Mouse (Mus musculus) heart, postnatal 36 days (tissue): ENCODE results near the gene Svop. TPM values are rescaled to one million over a fixed set of nuclear protein-coding genes. Genes with fewer than 3 reads are reported as not detected.

Source experiments
- DNase-seq, 2 experiments: peaks; one replicate each; pipeline ENCODE4 v3.0.0; 2021 to 2022
- intact Hi-C: fragments of 180-260 bp; cut with DNase I; formaldehyde crosslinking; loops from one replicate; pipeline ENCODE4 v1.15.1; 2025
- total RNA-seq, 2 experiments: library from RNA; stranded (reverse); gene quantifications; 2 replicates each; pipeline ENCODE4 v1.2.3; 2021

Svop gene
- total RNA-seq: not detected

DNA sequence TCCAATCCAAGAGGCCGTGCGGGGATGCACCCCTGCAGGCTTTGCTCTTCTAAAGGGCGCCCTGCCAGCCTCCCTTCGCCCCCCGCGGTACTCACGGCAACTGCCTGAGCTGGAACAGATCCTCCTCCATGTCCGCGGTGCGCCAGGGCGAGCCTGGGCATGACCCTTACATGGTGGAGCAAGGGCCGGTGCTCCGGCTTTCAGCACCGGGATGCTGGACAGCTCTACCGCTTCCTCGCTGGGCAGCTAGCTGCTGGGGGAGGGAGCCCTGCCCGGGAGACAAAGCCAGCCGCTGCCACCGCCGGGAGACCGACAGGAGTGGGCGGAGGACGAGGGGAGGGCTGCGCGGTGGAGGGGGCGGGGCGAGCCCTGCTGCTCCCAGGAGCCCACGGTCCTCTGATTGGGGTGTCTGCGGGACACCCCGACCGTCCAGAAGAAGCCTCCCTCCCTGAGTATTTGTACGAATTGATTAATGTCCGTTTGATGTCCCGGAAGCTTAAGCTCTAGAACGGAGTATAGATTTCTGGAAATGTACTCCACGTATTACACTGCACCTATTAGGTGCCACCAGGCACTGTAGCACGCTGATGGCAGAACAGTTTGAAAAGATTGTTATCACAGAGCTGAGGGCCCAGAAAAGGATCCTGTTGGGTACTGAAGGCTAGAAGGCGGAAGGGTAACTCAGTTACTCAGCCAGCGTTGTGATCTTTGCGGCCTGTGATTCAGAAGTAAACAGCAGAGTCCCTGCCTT is at the start of gene Svop:
Gene Svop (minus strand): TSS at position 514 of the 751 bp plus-strand sequence.
- intact Hi-C loops: no loop called here
- DNase-seq: peak; percentile 60 to 70

GRCm38 (mm10) chr5:114139175-114139574 is 47.8 kb upstream of the Svop start:
- DNase-seq: peak; percentile 84 to 86
- intact Hi-C loops: no loop called here

DNA sequence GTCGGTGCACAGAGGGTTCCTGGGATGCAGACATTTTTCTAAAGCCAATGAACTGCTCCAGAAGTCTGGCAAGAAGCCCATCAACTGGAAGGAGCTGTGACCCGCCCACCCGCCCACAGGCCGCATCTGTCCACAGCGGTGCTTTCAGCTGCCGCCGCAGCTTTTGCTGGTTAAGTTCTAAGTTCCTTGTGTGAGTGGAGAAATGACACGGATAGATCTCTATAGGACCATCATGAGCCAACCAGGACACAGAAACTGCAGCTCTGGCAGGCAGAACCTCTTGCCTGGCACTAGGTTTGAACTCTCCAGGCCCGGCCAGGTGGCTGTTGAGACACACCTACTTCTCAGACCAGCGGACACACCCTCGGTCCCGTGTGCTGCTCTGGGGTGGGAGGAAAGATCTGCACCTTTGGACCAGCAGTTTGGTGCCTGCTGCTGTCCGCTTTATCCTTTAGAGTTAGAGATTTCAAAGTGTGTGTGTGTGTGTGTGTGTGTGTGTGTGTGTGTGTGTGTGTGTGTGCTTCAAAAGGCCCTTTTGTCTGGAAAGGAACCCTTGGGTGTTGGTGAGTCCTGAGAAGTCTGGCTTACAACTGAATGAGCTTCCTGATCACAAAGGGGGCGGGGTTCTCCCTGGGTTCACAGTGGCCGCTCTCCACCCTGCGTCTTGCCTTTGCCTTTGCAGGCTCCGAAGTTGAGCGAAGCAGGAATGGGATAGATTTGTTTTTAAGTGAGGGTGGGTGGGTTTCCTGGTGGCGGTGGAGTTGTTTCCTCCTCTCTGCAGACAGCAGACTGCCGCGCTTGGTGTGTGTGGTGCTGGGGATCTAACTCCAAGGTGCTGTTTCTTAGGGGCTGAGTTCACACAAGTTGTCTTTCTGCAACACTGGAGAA is 47.2 kb upstream of the Svop start:
- intact Hi-C loops: no loop called here
- peak; percentile 40 to 44 for DNase-seq

DNA sequence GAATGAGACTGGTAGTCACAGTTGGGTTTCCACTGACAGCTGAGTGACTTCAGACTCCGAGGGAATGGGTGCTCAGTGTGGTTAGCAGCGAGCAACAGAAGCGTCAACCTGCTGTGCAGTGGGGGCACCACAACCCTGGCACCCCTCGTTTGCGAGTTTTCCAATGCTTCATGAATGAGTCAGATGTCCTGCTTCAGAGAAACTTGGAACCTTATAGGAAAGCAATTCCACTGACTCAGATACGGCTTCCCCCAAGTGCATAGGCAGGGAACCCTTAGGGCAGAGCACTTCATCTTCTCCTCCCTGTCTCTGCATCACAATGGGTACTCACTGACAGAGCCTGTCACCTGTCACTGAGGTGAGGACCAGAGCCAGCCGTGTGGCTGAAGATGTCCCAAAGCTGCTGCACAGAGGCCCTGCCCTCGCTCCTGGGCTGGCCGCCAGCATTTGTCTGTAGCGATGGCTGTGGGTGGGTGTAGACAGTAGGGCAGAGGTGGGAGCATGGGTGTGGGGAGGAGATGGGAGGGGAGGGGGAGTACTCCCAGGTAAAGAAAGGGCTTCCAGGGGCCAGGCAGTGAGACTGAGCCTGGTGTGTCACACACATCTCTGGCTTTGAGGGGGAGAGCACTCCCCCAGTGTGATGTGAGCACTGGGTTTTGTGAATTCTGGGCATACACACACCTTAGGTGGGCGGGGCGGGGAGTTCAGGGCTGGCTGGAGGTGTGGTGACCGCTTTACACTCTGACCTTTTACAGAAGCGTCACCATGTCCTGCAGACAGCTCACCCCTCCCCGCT is 46.3 kb upstream of the Svop start:
- DNase-seq: no peak
- intact Hi-C loops: no loop called here

- intact Hi-C loops: no loop called here
- no peak for DNase-seq
Observed at GRCm38 (mm10) chr5:114135516-114135915, 44.1 kb upstream of the Svop start.

DNA sequence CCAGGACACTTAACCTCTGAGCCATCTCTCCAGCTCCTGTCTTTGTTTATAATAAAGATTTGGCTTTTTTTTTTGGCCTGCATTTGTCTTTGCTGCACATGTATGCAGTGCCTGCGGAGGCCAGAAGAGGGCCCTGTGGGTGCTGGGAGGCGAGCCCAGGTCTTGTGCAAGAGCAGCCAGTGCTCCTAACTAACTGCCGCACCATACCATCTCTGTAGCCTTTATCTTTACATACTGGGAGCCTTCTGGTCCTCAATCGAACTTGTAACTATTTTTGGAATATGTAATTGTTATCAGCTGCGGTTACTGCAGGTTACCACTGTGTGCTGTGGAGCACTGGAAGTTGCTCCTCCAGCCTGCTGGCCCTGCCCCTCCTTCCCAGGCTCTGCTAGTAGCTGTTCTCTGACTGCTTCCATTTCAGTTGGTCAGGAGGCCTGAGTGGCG is 42.7 kb upstream of the Svop start:
- intact Hi-C loops: loop anchor here (5.0 kb wide), 1 partner anchor 38 kb away; no protein-coding TSS in a partner anchor
- DNase-seq: peak; percentile 64

DNA sequence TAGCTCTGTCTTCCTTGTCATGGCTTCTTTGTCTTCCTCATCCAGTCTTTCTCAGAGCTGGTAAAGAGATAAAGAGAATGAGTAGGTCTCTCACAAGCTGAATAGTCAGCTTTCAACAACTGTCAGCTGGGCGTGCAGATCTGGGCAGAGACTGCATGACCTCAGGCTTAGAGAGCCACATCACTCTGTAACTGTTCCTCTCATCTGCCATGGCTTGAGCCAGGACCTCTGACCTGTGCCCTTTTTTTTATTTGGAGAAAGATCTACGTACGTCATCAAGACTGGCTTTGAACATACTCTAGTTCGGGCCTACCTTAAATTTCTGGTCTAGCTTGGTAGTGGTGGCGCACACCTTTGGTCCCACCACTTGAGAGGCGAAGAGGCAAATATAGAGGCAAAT is 41.5 kb upstream of the Svop start:
- no peak for DNase-seq

DNA sequence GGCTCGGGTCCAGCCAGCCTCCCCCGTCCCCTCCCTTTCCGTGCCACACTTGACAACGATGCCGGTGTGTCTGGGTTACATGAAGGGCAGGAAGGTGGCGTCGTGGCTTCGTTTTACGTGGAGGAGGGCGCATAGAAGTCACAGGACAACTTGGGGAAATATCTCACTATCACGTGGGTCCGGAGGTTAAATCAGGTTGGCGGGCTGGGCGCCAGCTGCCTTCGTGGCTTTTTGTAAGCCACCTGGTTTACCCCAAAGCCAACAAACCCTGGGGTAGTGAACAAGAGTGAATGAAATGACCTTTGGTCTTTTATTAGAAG is 40.1 kb upstream of the Svop start:
- intact Hi-C loops: loop anchor here (5.0 kb wide), 1 partner anchor 41 kb away; no protein-coding TSS in a partner anchor

More for the DNA sequence above, 41.5 kb upstream of the Svop start:
- intact Hi-C loops: loop anchor here (5.0 kb wide), 1 partner anchor 39 kb away; no protein-coding TSS in a partner anchor

GRCm38 (mm10) chr5:114130698-114131520 is 39.5 kb upstream of the Svop start:
- intact Hi-C loops: loop anchor here (5.0 kb wide), 1 partner anchor 41 kb away; no protein-coding TSS in a partner anchor
- DNase-seq: peak; percentile 92 to 96

More for the DNA sequence above, 40.1 kb upstream of the Svop start:
- peak in 1 of 2 experiments; percentile 61 for DNase-seq

- DNase-seq: no peak
- intact Hi-C loops: loop anchor here (5.0 kb wide), 1 partner anchor 42 kb away; no protein-coding TSS in a partner anchor
Observed at GRCm38 (mm10) chr5:114130211-114130605, 38.8 kb upstream of the Svop start, which contains the start of gene Ung. Gene Ung (plus strand): TSS chr5:114130386.

- intact Hi-C loops: loop anchor here (2.0 to 5.0 kb wide), 3 partner anchors 43 to 277 kb away; no protein-coding TSS in a partner anchor
- DNase-seq: no peak
Observed at GRCm38 (mm10) chr5:114129550-114130210, 38.3 kb upstream of the Svop start.

- intact Hi-C loops: loop anchor here (2.0 to 5.0 kb wide), 2 partner anchors 77 to 275 kb away; no protein-coding TSS in a partner anchor
- DNase-seq: peak; percentile 87 to 88
Observed at GRCm38 (mm10) chr5:114127374-114128349, 36.3 kb upstream of the Svop start, which contains the start of gene Alkbh2. Gene Alkbh2 (minus strand): TSS chr5:114128218.

- intact Hi-C loops: loop anchor here (5.0 kb wide), 1 partner anchor 274 kb away; no protein-coding TSS in a partner anchor
- DNase-seq: no peak
Observed at GRCm38 (mm10) chr5:114126499-114127244, 35.3 kb upstream of the Svop start.

- intact Hi-C loops: loop anchor here (5.0 kb wide), 1 partner anchor 274 kb away; no protein-coding TSS in a partner anchor
- no peak for DNase-seq
Observed at GRCm38 (mm10) chr5:114126008-114126407, 34.6 kb upstream of the Svop start.

DNA sequence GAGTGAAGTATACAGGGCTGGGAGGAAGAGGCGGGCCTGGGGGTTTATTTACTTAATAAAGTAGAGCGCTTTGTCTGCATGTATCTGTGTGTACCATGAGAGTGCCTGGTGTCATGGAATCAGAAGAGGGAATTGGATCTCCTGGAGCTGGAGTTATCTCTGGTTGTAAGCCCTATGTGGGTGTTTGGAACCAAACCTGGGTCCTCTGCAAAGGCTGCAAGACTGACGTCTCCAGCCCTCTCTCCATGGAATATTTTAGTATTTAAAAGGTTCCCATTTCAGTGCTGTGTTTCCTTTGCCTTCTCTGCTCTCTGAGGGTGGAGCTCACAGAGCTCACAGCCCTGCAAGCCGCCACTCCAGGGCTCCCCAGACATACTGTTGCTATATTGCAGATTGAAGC is 28.4 kb upstream of the Svop start:
- intact Hi-C loops: no loop called here
- DNase-seq: no peak

DNA sequence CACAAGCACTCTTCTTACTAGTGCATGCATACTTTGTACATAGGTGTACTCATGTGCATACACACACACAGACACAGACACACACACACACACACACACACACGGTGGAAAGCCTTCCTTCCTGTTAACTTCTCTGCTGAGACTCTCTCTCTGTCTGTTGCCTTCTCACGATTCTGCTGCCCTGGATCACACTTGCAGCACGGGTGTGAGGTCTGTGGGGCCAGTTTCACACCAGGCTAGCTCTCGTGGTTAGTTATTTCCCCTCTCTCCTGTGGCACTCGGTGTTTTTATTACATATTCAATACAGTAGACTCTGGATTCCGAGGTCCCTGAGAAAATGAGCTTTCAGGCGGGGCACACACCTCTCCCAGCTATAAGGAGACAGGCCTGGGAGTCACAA is 25.2 kb upstream of the Svop start:
- intact Hi-C loops: no loop called here
- no peak for DNase-seq

- DNase-seq: no peak
- intact Hi-C loops: no loop called here
Observed at GRCm38 (mm10) chr5:114115030-114115429, 23.7 kb upstream of the Svop start.
